Mouse (Mus musculus): ENCODE results near the gene Ep400. TPM values are rescaled to one million over a fixed set of nuclear protein-coding genes. Genes with fewer than 3 reads are reported as not detected.

Ep400 gene
- total RNA-seq (2021) (10 to 100 TPM; 69.1 to 90.6 TPM), polyA plus RNA-seq (2012; rRNA removed) (68.3 and 74.6 TPM in 2 replicates)
- long read RNA-seq, partial matches to known transcripts: 3 of 5 reads
- long read RNA-seq, other reads (novel, unspliced or antisense): 2 of 5 reads

- DNase-seq: peak; percentile 100
Observed at GRCm38 (mm10) chr5:110770448-110771158, at the start of gene Ep400. Ep400 (minus strand) TSS chr5:110770717.

DNA sequence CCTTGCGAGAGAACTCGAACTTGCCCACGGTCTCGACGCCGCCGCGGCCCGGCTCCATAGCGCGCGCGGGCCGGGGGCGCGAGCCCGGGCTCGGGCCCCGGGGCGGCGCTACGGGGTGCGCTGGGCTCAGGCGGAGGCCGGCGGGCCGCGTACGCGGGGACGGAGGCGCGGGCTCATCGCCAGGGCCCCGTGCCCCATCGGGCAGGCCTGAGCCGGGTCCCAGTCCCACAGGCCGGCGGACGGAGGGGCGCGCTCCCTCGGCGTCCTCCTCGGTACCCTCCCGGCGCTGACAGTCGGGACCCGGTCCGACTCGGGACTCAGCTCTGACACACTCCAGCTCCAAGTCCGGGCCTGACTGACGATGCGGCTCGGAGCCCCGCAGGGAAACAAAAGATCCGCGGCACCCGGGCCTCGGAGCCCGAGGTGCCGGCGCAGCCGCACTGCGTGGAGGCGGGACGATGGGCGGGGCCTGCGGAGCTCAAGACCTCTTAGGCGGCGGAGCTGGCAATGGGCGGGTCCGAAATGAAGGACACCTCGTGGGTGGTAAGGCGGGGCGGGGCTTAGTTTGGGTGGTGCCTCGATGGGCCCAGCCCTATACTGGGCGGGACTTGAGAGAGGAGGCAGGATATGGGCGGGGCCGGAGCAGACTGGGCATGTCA is 39.3 kb upstream of the Ep400 start, which contains the start of gene Ulk1:
TSS of gene Ulk1 (minus strand) at position 431 of the 659 bp plus-strand sequence.
- DNase-seq: peak; percentile 100

GRCm38 (mm10) chr5:110808821-110809666 is 38.5 kb upstream of the Ep400 start:
- DNase-seq: peak; percentile 43

GRCm38 (mm10) chr5:110808061-110808631 is 37.6 kb upstream of the Ep400 start:
- peak; percentile 94 for DNase-seq

DNA sequence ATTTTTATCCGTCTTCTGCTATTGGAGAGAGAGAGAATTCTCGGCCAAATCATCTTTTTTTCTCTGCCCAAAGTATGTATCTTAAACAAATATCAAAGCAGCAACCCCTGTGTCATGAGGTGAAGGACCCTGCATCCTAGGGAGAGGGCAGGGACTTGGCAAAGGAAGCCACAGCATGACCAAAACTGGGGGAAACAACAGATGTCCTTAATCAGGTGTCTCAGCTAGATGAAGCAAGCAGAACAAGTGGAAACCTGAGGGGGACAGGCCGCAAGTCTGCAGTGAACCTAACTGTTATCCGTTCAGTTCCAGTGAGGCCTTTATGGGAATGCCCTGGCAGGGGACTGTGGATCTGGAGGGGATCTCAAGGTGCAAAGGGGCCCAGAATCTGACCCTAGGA is 36.9 kb upstream of the Ep400 start:
- DNase-seq: no peak

DNA sequence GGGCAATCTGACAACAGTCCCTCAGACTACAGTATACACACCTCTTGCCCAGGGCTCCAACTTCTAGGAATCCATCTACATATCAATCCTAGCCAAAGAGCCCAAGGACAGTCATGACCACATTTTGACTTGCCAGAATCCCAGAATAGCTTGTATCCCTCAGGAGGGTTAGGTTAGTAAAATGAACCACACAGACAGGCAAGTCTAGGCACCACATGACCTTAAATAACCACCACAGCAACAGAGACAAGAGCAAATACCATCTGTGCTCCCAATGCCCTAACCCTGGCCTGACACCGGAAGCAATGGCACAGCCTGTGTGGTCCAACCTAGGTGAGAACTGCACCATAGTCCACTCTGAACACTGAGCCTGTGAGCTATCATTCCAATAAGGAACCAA is 36.2 kb upstream of the Ep400 start:
- DNase-seq: no peak

DNA sequence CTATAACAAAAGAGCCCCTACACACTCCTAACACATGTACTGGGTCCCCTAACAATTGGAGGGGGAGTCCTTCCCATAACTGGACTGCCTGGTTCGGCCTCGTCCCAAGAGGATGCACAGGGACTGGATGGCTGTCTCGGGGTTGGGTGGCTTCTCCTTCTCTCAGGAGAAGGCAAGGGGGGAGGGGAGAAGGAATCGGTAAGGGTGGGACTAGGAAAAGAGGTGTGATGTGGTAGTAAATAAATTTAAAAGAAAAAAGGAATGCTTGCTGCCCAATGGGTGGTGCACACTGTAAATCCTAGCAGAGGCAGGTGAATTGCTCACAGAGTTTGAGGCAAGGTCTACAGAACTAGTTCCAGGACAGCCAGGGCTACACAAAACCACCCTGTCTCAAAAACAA is 35.6 kb upstream of the Ep400 start:
- no peak for DNase-seq

- no peak for DNase-seq
Observed at GRCm38 (mm10) chr5:110804012-110804743, 33.7 kb upstream of the Ep400 start.

DNA sequence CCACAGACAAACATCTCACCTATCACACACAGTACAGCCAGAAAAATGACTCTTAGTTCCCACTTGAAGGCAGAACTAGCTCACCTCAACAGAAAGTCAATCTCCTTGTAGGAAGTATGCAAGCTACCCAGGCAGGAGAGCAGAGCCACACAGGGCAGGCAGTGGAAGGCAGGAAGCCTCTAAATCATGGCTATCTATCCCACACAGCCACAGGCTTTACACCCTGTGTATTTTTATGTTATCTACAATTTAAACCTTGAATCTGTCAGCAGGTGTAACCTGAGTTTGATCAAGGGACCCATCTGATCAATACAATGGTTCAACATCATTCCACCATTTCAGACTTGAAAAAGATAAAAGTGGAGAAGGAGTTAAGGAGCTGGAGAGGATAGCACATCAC is 32.3 kb upstream of the Ep400 start:
- DNase-seq: no peak

DNA sequence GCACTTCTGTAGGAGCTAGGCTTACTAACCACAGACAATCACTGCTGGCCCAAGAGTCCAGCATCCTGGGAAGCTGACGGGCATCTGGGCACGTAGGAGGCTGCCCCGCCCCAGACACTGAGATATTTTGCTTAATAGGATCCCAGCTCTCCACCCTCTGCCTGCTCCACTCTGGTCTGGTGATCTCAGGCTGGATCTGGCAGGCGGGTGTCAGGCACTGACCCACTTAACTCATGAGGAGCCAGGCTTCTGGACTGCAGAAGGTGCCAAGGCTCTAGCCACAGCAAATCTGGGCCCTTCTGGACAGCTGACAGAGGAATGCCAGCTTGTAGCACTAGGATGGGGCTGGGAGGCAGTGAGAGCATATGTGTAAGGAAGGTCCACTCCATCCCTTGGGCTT is 31.7 kb upstream of the Ep400 start:
- no peak for DNase-seq

GRCm38 (mm10) chr5:110801036-110801624 is 30.6 kb upstream of the Ep400 start:
- no peak for DNase-seq

DNA sequence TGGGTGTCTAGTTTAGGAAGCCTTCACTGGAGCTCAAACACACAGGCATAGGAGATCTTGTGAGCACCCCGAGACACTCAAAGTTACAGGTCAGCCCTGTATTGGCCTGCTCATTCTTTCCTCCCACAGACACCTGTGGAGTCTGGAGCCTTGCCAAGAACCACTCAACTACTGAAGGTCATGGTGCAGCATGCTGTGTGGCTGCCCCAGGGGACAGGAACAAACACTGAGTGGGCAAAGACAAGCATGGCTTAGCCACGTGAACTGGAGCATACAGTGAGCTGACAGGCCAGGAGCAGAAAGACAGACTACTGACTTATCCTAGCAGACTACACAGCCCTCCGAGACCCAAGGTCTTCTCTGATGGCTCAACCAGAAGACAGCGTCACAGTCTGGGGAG is 27.2 kb upstream of the Ep400 start:
- peak; percentile 61 for DNase-seq

DNA sequence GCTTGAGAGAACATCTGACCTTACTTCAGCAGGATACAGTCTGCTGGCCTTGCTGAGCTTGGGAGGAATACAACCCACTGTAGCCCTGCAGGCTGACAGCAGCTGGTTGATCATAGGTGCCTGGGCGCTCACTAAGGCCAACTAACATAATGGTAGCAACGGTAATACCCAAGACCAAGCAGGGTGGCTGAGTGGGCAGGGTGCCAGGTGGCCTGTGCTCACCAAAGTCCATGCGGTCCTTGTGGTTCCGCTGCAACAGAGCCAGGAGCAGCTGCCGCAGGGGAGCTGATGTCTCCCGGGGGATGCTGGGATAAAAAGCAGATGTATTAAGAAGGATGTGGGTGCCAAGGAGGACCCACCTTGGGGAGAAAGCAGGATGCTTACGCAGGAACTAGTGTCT is 23.8 kb upstream of the Ep400 start:
- DNase-seq: no peak

DNA sequence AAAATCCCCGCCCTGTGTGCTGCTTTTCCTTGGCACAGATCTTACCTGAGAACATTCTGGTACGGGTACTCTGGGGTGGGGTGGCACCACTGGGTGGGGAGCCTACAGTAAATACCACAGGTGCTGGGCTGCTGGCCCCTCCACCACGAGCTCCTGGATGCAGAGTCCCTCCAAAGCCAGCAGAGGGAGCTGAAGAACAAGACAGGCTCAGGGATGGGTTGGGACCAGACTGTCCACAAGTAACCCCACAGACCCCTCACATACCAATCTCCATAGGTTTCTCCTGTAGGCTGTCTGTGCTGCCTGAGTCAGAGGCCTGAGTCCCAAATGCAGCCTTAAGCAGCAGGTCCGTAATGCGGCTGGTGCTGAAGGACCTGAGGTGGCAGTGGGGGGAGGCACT is 18.2 kb upstream of the Ep400 start:
- DNase-seq: no peak

GRCm38 (mm10) chr5:110786081-110786835 is 15.7 kb upstream of the Ep400 start:
- DNase-seq: no peak

GRCm38 (mm10) chr5:110783150-110783549 is 12.6 kb upstream of the Ep400 start:
- no peak for DNase-seq

DNA sequence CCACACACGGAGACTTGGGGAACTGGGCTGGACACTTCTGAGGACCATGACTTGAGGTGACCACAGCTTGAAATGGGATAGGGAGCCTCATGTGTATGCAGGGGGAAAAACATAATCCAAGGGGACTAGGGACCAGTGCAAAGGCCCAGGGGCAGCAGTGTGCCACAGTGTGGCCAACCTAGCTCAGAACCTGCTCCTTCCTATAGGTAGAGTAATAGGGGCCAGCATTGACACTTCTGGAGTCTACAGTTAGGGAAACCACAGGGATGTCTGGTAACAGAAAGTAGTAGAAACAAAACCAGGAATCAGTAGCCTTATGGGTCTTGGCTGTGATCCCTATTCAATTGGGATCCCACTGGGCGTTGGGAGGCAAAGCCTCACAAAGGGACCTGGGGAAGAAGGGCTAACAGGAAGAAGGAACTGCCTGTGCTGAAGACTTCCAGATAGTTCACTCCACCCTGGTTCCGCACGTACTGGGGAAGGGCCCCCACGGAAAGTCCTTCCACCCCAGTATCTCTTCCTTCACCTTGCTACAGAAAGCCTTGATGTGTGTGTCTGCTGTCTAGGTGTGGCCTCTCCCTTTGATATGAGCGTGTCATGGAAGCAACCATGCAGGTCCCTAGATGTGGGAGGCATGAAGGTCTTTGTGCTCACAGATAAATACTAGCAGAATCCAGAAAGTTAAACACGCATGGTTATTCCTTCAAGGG is 11.2 kb upstream of the Ep400 start:
- DNase-seq: no peak

DNA sequence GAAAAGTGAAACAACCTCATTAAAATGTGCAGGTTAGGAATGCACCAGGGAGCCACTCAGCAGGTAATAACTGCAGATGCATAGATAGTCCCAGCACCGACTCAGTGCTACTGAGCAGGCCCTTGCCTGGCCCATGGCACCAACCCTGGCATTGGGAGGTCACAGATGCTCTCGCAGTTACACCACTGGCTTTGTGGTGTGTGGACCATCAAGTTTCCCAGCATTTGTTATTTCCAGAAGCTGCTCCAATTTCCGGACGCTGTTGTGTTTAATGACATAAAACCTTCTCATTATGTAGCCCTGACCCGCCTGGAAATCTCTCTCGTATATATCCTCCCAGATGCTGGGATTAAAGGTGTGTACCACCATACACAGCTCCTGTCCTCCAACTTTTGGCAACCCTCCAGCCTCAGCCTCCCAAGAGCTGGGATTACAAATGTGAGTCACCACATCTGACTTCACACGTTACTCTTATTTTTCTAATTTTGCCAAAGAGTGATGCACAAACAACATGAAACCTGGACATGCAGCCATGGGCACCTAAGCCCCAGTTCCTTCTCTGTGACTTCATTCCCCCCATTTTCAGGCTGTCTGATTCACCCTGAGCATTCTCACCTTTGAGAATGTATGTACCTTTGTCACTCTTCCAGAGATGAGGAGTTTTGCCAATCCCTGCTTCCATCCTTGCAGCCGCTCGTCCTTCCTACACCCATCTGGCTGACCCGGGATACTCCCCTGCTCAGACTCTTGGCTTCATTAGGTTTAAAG is 10.4 kb upstream of the Ep400 start:
- DNase-seq: no peak

Data from adrenal gland, adult 2 months (tissue).